Mouse (Mus musculus): ENCODE results near the gene Mybpc2. TPM values are rescaled to one million over a fixed set of nuclear protein-coding genes. Genes with fewer than 3 reads are reported as not detected.

Gene Mybpc2
- polyA plus RNA-seq, 1 experiment from 2014 or later: 0.27 TPM

GRCm38 (mm10) chr7:44553196-44553764 lies 28.8 kb upstream of the Mybpc2 start:
- peak; percentile 69 for ATAC-seq (ENCODE audit: insufficient read depth, low FRiP score, low read depth)
- Histone ChIP-seq H3K27ac (peak overlapping the region; percentile 99), H3K9me3 (no peaks in the 10 kb centered on the region), H3K9ac (peak overlapping the region; percentile 59), H3K27me3 (replicated peaks) (no peaks in the 10 kb centered on the region), H3K4me2 (peak overlapping the region; percentile 58), H3K4me3 (replicated peaks) (peak overlapping the region; percentile 80), H3K36me3 (peaks cover 17% of the 10 kb centered on the region), H3K4me1 (peaks cover 8% of the 10 kb centered on the region; the same call in 1 of the 2 replicates)
- 1% methylated on average over 32 of the region's 32 CpGs for WGBS

- no peak for ATAC-seq (ENCODE audit: insufficient read depth, low FRiP score, low read depth)
- no peak overlapping the region for H3K9ac ChIP-seq
- 85% methylated on average over 31 of the region's 31 CpGs for WGBS
- H3K4me3 ChIP-seq (replicated peaks): peak overlapping the region; percentile 80
- H3K27ac ChIP-seq: peak overlapping the region; percentile 99; the same call in 1 of the 2 replicates
- no peaks in the 10 kb centered on the region for H3K9me3 ChIP-seq
- H3K4me1 ChIP-seq: peaks cover 15% of the 10 kb centered on the region
- H3K4me2 ChIP-seq: peak overlapping the region; percentile 58
- no peaks in the 10 kb centered on the region for H3K27me3 ChIP-seq (replicated peaks)
- peaks cover 17% of the 10 kb centered on the region for H3K36me3 ChIP-seq
These were observed 27.9 kb upstream of the Mybpc2 start for GRCm38 (mm10) chr7:44552141-44552908.

- H3K27ac ChIP-seq: no peak overlapping the region
These were observed 27.3 kb upstream of the Mybpc2 start for GRCm38 (mm10) chr7:44551731-44552130.

GRCm38 (mm10) chr7:44551301-44551700 lies 26.8 kb upstream of the Mybpc2 start:
- peaks cover 15% of the 10 kb centered on the region for H3K4me1 ChIP-seq
- no peak overlapping the region for H3K4me3 ChIP-seq (replicated peaks)
- no peaks in the 10 kb centered on the region for H3K27me3 ChIP-seq (replicated peaks)
- WGBS: 89% methylated on average over 21 of the region's 21 CpGs
- H3K36me3 ChIP-seq: peaks cover 17% of the 10 kb centered on the region
- H3K4me2 ChIP-seq: no peak overlapping the region
- ATAC-seq (ENCODE audit: insufficient read depth, low FRiP score, low read depth): no peak
- no peak overlapping the region for H3K9ac ChIP-seq
- H3K27ac ChIP-seq: no peak overlapping the region
- no peaks in the 10 kb centered on the region for H3K9me3 ChIP-seq

More at GRCm38 (mm10) chr7:44551731-44552130, 27.3 kb upstream of the Mybpc2 start:
- ATAC-seq (ENCODE audit: insufficient read depth, low FRiP score, low read depth): no peak
- H3K4me1 ChIP-seq: peaks cover 15% of the 10 kb centered on the region
- peaks cover 17% of the 10 kb centered on the region for H3K36me3 ChIP-seq
- no peak overlapping the region for H3K4me2 ChIP-seq
- H3K4me3 ChIP-seq (replicated peaks): no peak overlapping the region
- H3K27me3 ChIP-seq (replicated peaks): no peaks in the 10 kb centered on the region
- 81% methylated on average over 22 of the region's 22 CpGs for WGBS
- no peaks in the 10 kb centered on the region for H3K9me3 ChIP-seq
- no peak overlapping the region for H3K9ac ChIP-seq

- WGBS: 93% methylated on average over 12 of the region's 12 CpGs
- ATAC-seq (ENCODE audit: insufficient read depth, low FRiP score, low read depth): no peak
- Histone ChIP-seq H3K27ac (no peak overlapping the region), H3K4me1 (peaks cover 15% of the 10 kb centered on the region), H3K4me2 (no peak overlapping the region), H3K9me3 (no peaks in the 10 kb centered on the region), H3K9ac (no peak overlapping the region), H3K36me3 (peaks cover 17% of the 10 kb centered on the region), H3K27me3 (replicated peaks) (no peaks in the 10 kb centered on the region), H3K4me3 (replicated peaks) (no peak overlapping the region)
These were observed 25.9 kb upstream of the Mybpc2 start for GRCm38 (mm10) chr7:44550409-44550678.

- H3K9ac ChIP-seq: no peak overlapping the region
- H3K4me1 ChIP-seq: peaks cover 15% of the 10 kb centered on the region
- H3K36me3 ChIP-seq: peaks cover 17% of the 10 kb centered on the region
- H3K27me3 ChIP-seq (replicated peaks): no peaks in the 10 kb centered on the region
- H3K27ac ChIP-seq: no peak overlapping the region
- ATAC-seq (ENCODE audit: insufficient read depth, low FRiP score, low read depth): no peak
- H3K4me2 ChIP-seq: no peak overlapping the region
- WGBS: 93% methylated on average over 23 of the region's 23 CpGs
- H3K4me3 ChIP-seq (replicated peaks): no peak overlapping the region
- H3K9me3 ChIP-seq: no peaks in the 10 kb centered on the region
These were observed 25.4 kb upstream of the Mybpc2 start for GRCm38 (mm10) chr7:44549621-44550408.

GRCm38 (mm10) chr7:44548497-44549087 lies 24.1 kb upstream of the Mybpc2 start, which contains the start of gene Pold1:
Gene Pold1 (minus strand): TSS chr7:44548849.
- H3K9me3 ChIP-seq: no peaks in the 10 kb centered on the region
- H3K4me3 ChIP-seq (replicated peaks): peak within 1 kb of the TSS; percentile 73
- peaks cover 15% of the 10 kb centered on the region for H3K4me1 ChIP-seq
- no peaks in the 10 kb centered on the region for H3K27me3 ChIP-seq (replicated peaks)
- peaks cover 17% of the 10 kb centered on the region for H3K36me3 ChIP-seq
- ATAC-seq (ENCODE audit: insufficient read depth, low FRiP score, low read depth): peak; percentile 96
- peak within 1 kb of the TSS; percentile 77 for H3K27ac ChIP-seq
- under 1% methylated on average over 43 of the region's 43 CpGs for WGBS
- peak within 1 kb of the TSS; percentile 65 for H3K9ac ChIP-seq
- peak within 1 kb of the TSS; percentile 92 for H3K4me2 ChIP-seq

- no peak for ATAC-seq (ENCODE audit: insufficient read depth, low FRiP score, low read depth)
- Histone ChIP-seq H3K27ac (peak overlapping the region; percentile 77), H3K36me3 (peaks cover 17% of the 10 kb centered on the region), H3K9me3 (no peaks in the 10 kb centered on the region), H3K4me3 (replicated peaks) (peak overlapping the region; percentile 73), H3K4me1 (peaks cover 11% of the 10 kb centered on the region), H3K9ac (peak overlapping the region; percentile 65; the same call in 1 of the 2 replicates), H3K27me3 (replicated peaks) (no peaks in the 10 kb centered on the region), H3K4me2 (peak overlapping the region; percentile 92)
- WGBS: 16% methylated on average over 5 of the region's 5 CpGs
These were observed 23.3 kb upstream of the Mybpc2 start for GRCm38 (mm10) chr7:44547725-44548124.

- no peak overlapping the region for H3K9ac ChIP-seq
- no peak for ATAC-seq (ENCODE audit: insufficient read depth, low FRiP score, low read depth)
- no peaks in the 10 kb centered on the region for H3K9me3 ChIP-seq
- 92% methylated on average over 13 of the region's 13 CpGs for WGBS
- peaks cover 8% of the 10 kb centered on the region for H3K4me1 ChIP-seq
- no peaks in the 10 kb centered on the region for H3K27me3 ChIP-seq (replicated peaks)
- peaks cover 23% of the 10 kb centered on the region for H3K36me3 ChIP-seq
- peak overlapping the region; percentile 92; the same call in 1 of the 2 replicates for H3K4me2 ChIP-seq
- peak overlapping the region; percentile 73 for H3K4me3 ChIP-seq (replicated peaks)
- H3K27ac ChIP-seq: no peak overlapping the region
These were observed 22.6 kb upstream of the Mybpc2 start for GRCm38 (mm10) chr7:44547041-44547440.

- no peak for ATAC-seq (ENCODE audit: insufficient read depth, low FRiP score, low read depth)
- Histone ChIP-seq H3K9ac (no peak overlapping the region), H3K27ac (no peak overlapping the region), H3K4me2 (no peak overlapping the region), H3K4me1 (peaks cover 8% of the 10 kb centered on the region), H3K36me3 (peaks cover 25% of the 10 kb centered on the region), H3K9me3 (no peaks in the 10 kb centered on the region), H3K4me3 (replicated peaks) (no peak overlapping the region), H3K27me3 (replicated peaks) (no peaks in the 10 kb centered on the region)
- WGBS: 97% methylated on average over 3 of the region's 3 CpGs
These were observed 21.8 kb upstream of the Mybpc2 start for GRCm38 (mm10) chr7:44546274-44546673.

- no peak overlapping the region for H3K9ac ChIP-seq
- H3K36me3 ChIP-seq: peaks cover 37% of the 10 kb centered on the region
- no peaks in the 10 kb centered on the region for H3K9me3 ChIP-seq
- no peak for ATAC-seq (ENCODE audit: insufficient read depth, low FRiP score, low read depth)
- no peak overlapping the region for H3K4me2 ChIP-seq
- no peak overlapping the region for H3K27ac ChIP-seq
- H3K4me1 ChIP-seq: peaks cover 8% of the 10 kb centered on the region
- H3K27me3 ChIP-seq (replicated peaks): no peaks in the 10 kb centered on the region
- H3K4me3 ChIP-seq (replicated peaks): no peak overlapping the region
- 79% methylated on average over 12 of the region's 12 CpGs for WGBS
These were observed 18.6 kb upstream of the Mybpc2 start for GRCm38 (mm10) chr7:44543071-44543470.
